Mouse (Mus musculus) embryonic fibroblast, embryonic 13.5 days (primary cell): Measurements from ENCODE around the gene Emilin1.

ENCODE experiments used
- CTCF ChIP-seq: IDR thresholded peaks from 2 replicates; pipeline ENCODE4 v1.5.1; 2011; ENCODE audit warnings: mild to moderate bottlenecking, control low read depth, low read length, moderate library complexity, borderline replicate concordance; ENCODE audit not compliant: insufficient read depth
- POLR2A ChIP-seq: IDR thresholded peaks from 2 replicates; pipeline ENCODE4 v1.6.1; 2011; ENCODE audit warnings: low read depth, mild to moderate bottlenecking, control low read depth, low read length, moderate library complexity

GRCm38 (mm10) chr5:30926073-30926472 is 12.9 kb downstream of the Emilin1 start:
- TF ChIP-seq CTCF: no peak
- no peak for TF ChIP-seq POLR2A
